Mouse (Mus musculus) limb, embryonic 13.5 days (tissue): ENCODE measurements at regions not wholly inside any gene's neighbourhood (a gene's known extent, or its start where the extent isn't known, plus 50 kb on each side); places are given as distances from the start of the nearest gene placed in this dataset.

ENCODE experiments used
- ATAC-seq: fragments of 200-750 bp; cut with Nextera tagmentation; 2 replicates; pipeline ENCODE4 v1.8.0; 2017; ENCODE audit warnings: low read depth, moderate number of reproducible peaks, moderate TSS enrichment; ENCODE audit not compliant: low FRiP score
- H3K27ac ChIP-seq: fragments of 300-500 bp; sonication (generic); 2 replicates; pipeline ENCODE4 v1.5.1; 2015; ENCODE audit warnings: inconsistent platforms, mild to moderate bottlenecking, moderate library complexity
- H3K27me3 ChIP-seq: fragments of 300-500 bp; sonication (generic); 2 replicates; pipeline ENCODE4 v1.6.1; 2015; ENCODE audit warnings: mild to moderate bottlenecking, inconsistent platforms
- H3K36me3 ChIP-seq: fragments of 300-500 bp; sonication (generic); 2 replicates; pipeline ENCODE4 v1.6.1; 2015; ENCODE audit warnings: inconsistent platforms, mild to moderate bottlenecking, moderate library complexity
- H3K4me1 ChIP-seq: fragments of 300-500 bp; sonication (generic); 2 replicates; pipeline ENCODE4 v1.6.1; 2015; ENCODE audit warnings: inconsistent platforms
- H3K4me2 ChIP-seq: fragments of 300-500 bp; sonication (generic); replicated peaks from 2 replicates; pipeline ENCODE4 v1.6.1; 2015; ENCODE audit warnings: inconsistent platforms, mild to moderate bottlenecking, moderate library complexity
- H3K4me3 ChIP-seq: fragments of 300-500 bp; sonication (generic); 2 replicates; pipeline ENCODE4 v1.5.1; 2015; ENCODE audit warnings: moderate library complexity, mild to moderate bottlenecking, inconsistent platforms
- H3K9ac ChIP-seq: fragments of 300-500 bp; sonication (generic); 2 replicates; pipeline ENCODE4 v1.6.1; 2015; ENCODE audit warnings: mild to moderate bottlenecking, inconsistent platforms
- H3K9me3 ChIP-seq: fragments of 300-500 bp; sonication (generic); 2 replicates; pipeline ENCODE4 v1.6.1; 2016; ENCODE audit warnings: inconsistent platforms
- WGBS: fragments of 180-500 bp; shearing (Covaris S2); methylation state at CpG from one replicate; pipeline ENCODE4 v1.1.7; 2015; 5-methylcytosine and 5-hydroxymethylcytosine counted together

DNA sequence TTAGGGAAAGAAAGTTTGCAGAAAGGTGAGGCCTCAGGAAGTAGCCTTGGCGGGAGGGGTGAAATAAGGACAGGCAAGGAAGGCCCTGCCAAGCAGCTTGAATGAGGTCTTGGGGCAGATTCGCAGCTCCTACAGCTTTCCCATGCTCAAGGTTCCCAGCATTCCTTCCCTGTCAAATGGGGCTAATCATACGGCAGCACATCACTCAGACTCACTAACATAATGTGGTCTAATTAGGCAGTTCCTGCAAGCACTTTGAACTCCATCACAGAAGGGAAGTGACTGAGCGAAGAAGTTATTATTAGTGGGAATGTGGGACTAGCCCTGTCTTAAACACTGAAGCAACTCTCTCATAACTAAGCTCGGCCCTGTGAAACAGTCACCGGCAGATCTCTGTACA lies 87.1 kb upstream of the Gm10260 start:
- H3K4me2 ChIP-seq: no peak overlapping the region
- H3K27me3 ChIP-seq: no peaks in the 10 kb centered on the region
- H3K9ac ChIP-seq: no peak overlapping the region
- no peak overlapping the region for H3K27ac ChIP-seq
- whole genome bisulfite sequencing: 69% methylated on average over 6 of the region's 6 CpGs
- no peaks in the 10 kb centered on the region for H3K36me3 ChIP-seq
- H3K9me3 ChIP-seq: no peaks in the 10 kb centered on the region
- peaks cover 4% of the 10 kb centered on the region; the same call in 1 of the 2 replicates for H3K4me1 ChIP-seq
- no peak for ATAC-seq
- no peak overlapping the region for H3K4me3 ChIP-seq

DNA sequence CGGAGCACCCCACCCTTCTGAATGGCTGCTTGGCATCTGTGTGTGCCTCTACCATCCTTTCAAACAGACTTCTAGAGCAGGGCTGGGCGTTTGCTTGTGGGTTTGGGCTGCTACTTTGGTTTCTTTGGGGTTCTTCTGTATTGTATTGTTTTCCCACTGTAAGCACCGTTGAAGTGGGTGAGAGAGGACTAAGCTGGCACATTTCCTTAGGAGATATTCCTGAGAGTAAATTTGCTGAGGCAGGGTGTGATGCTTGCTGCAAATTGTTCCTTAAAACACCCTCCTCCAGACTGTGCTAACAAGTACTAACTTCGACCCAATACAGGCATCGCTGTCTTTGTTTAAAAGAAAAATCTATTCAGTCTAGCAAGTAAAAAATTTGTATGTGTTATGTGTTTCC lies 84.7 kb upstream of the Gm10260 start:
- H3K4me3 ChIP-seq: no peak overlapping the region

GRCm38 (mm10) chr13:97842801-97843200 lies 82.4 kb upstream of the Gm10260 start:
- no peaks in the 10 kb centered on the region for H3K9me3 ChIP-seq
- WGBS: 57% methylated on average over 5 of the region's 5 CpGs
- H3K4me1 ChIP-seq: peaks cover 18% of the 10 kb centered on the region
- no peak overlapping the region for H3K4me2 ChIP-seq
- H3K27me3 ChIP-seq: 0 out of 2 replicates have a peak, but pooled peaks cover 4% of the 10 kb centered on the region
- H3K4me3 ChIP-seq: no peak overlapping the region
- H3K27ac ChIP-seq: no peak overlapping the region
- no peak overlapping the region for H3K9ac ChIP-seq
- no peak for ATAC-seq
- H3K36me3 ChIP-seq: no peaks in the 10 kb centered on the region

More for the DNA sequence above, 84.7 kb upstream of the Gm10260 start:
- Histone ChIP-seq H3K4me1 (peaks cover 6% of the 10 kb centered on the region; the same call in 1 of the 2 replicates), H3K36me3 (no peaks in the 10 kb centered on the region), H3K9me3 (no peaks in the 10 kb centered on the region), H3K4me2 (no peak overlapping the region), H3K27ac (no peak overlapping the region), H3K9ac (no peak overlapping the region), H3K27me3 (0 out of 2 replicates have a peak, but pooled peaks cover 4% of the 10 kb centered on the region)
- no peak for ATAC-seq
- 84% methylated on average over 5 of the region's 5 CpGs for WGBS

DNA sequence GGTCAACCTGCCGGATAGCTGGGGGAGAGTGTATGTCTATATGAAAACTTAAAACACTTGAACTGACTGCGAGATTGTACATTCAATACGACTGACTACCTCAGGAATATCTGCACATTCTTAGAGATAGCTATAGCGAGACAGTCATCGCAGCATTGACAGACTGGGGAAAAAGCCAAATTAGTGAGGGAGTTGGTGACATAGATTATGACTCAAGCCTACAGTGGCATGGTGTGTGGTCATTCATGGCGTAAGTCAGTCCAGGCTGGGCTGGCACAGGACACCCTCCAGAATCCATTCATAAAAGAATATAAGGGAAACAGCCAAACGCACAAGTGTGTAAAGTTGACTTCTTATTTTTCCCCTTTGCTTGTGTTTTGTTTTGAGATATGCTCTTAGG lies 81.1 kb upstream of the Gm10260 start:
- Histone ChIP-seq H3K4me2 (no peak overlapping the region), H3K4me1 (peaks cover 24% of the 10 kb centered on the region), H3K27ac (no peak overlapping the region), H3K9me3 (no peaks in the 10 kb centered on the region), H3K9ac (no peak overlapping the region), H3K36me3 (no peaks in the 10 kb centered on the region), H3K27me3 (0 out of 2 replicates have a peak, but pooled peaks cover 4% of the 10 kb centered on the region), H3K4me3 (no peak overlapping the region)
- ATAC-seq: no peak
- 91% methylated on average over 7 of the region's 7 CpGs for WGBS

GRCm38 (mm10) chr13:97839617-97840308 lies 79.3 kb upstream of the Gm10260 start:
- 18% methylated on average over 7 of the region's 7 CpGs for WGBS
- Histone ChIP-seq H3K27ac (no peak overlapping the region), H3K4me2 (no peak overlapping the region), H3K4me1 (peaks cover 24% of the 10 kb centered on the region), H3K4me3 (no peak overlapping the region), H3K9ac (no peak overlapping the region), H3K9me3 (no peaks in the 10 kb centered on the region), H3K27me3 (0 out of 2 replicates have a peak, but pooled peaks cover 4% of the 10 kb centered on the region), H3K36me3 (no peaks in the 10 kb centered on the region)
- ATAC-seq: no peak

- no peaks in the 10 kb centered on the region for H3K9me3 ChIP-seq
- H3K4me1 ChIP-seq: peaks cover 20% of the 10 kb centered on the region
- no peak for ATAC-seq
- no peak overlapping the region for H3K4me3 ChIP-seq
- no peaks in the 10 kb centered on the region for H3K36me3 ChIP-seq
- no peak overlapping the region for H3K9ac ChIP-seq
- 40% methylated on average over 7 of the region's 7 CpGs for WGBS
- H3K27me3 ChIP-seq: 0 out of 2 replicates have a peak, but pooled peaks cover 4% of the 10 kb centered on the region
- H3K27ac ChIP-seq: no peak overlapping the region
- H3K4me2 ChIP-seq: 0 out of 2 replicates have a peak overlapping the region, but pooled peaks have one; percentile 1
Observed at GRCm38 (mm10) chr13:97837443-97838000, 77.1 kb upstream of the Gm10260 start.

DNA sequence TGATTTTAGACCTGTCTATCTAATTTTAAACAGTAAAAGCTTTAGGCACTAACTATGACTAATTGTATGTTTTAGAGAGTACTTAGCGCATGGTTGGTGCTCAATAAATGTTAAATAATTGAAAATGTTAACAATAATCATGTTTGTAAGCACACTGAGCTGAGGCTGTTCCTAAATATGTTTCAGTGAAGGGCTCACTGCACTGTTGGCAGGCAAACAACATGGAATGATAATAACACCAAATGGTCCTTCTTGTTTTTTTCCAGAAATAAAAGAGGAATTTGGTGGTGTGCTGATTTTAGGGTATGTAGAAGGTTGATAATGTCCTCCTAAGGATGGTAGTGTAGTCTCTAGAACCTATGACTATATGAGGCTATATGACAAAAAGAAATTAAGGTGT lies 72.0 kb upstream of the Gm10260 start:
- 90% methylated on average over 1 of the region's 1 CpGs for WGBS
- peaks cover 3% of the 10 kb centered on the region for H3K4me1 ChIP-seq
- H3K4me3 ChIP-seq: no peak overlapping the region
- no peaks in the 10 kb centered on the region for H3K36me3 ChIP-seq
- H3K27me3 ChIP-seq: no peaks in the 10 kb centered on the region
- H3K4me2 ChIP-seq: no peak overlapping the region
- H3K27ac ChIP-seq: no peak overlapping the region
- no peak overlapping the region for H3K9ac ChIP-seq
- H3K9me3 ChIP-seq: no peaks in the 10 kb centered on the region
- ATAC-seq: no peak

DNA sequence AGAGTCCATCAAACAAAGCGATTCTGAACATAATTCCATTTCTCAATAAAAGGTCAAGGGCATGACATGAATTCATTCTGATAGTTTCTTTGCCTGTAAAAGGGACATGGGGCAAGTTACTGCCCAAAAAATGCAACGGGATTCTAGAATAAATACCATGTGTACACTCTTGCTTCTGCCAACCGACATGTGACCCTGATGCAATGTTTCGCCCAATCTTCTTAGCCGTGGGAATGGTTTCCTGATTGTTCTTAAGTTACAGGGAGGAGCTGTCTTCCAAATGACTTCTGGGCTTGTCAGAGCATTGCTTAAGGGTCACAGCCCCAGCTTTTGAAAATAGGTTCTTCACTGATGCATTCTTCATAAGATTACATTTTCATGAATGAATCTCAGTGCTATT lies 71.4 kb upstream of the Gm10260 start:
- H3K9ac ChIP-seq: no peak overlapping the region
- WGBS: 76% methylated on average over 5 of the region's 5 CpGs
- no peaks in the 10 kb centered on the region for H3K4me1 ChIP-seq
- no peak overlapping the region for H3K4me3 ChIP-seq
- no peak for ATAC-seq
- no peaks in the 10 kb centered on the region for H3K9me3 ChIP-seq
- no peak overlapping the region for H3K4me2 ChIP-seq
- no peak overlapping the region for H3K27ac ChIP-seq
- no peaks in the 10 kb centered on the region for H3K27me3 ChIP-seq
- H3K36me3 ChIP-seq: no peaks in the 10 kb centered on the region

DNA sequence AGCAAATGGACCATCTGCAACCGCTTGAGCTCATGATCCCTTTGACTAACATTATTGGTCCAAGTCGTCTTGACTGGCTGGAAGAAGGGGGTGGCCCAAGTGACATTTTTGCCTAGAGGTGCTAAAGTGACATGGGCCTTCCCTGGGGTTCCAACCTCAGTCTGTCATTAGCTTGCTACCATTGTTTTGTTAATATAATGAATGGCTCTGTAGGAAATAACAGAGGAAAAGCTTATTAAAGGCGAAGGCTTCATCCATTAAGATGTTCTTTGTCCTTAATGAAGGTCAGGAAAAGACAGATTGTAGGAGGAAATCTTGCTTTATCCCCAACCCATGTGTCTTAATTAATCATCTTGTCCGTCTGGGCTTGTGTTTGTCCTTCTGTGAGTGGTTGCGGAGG lies 69.1 kb upstream of the Gm10260 start:
- WGBS: 56% methylated on average over 5 of the region's 5 CpGs

GRCm38 (mm10) chr13:97825801-97826576 lies 65.6 kb upstream of the Gm10260 start:
- Histone ChIP-seq H3K4me3 (no peak overlapping the region), H3K9ac (no peak overlapping the region), H3K36me3 (no peaks in the 10 kb centered on the region), H3K9me3 (no peaks in the 10 kb centered on the region), H3K27me3 (peaks cover 3% of the 10 kb centered on the region; the same call in 1 of the 2 replicates), H3K27ac (no peak overlapping the region), H3K4me1 (peaks cover 26% of the 10 kb centered on the region), H3K4me2 (peak overlapping the region; percentile 30)
- WGBS: 20% methylated on average over 22 of the region's 22 CpGs
- ATAC-seq: no peak; the same call in 1 of the 2 replicates

More for the DNA sequence above, 69.1 kb upstream of the Gm10260 start:
- no peaks in the 10 kb centered on the region for H3K36me3 ChIP-seq
- no peaks in the 10 kb centered on the region for H3K27me3 ChIP-seq
- H3K9ac ChIP-seq: no peak overlapping the region
- no peaks in the 10 kb centered on the region for H3K9me3 ChIP-seq
- H3K27ac ChIP-seq: no peak overlapping the region
- peaks cover 12% of the 10 kb centered on the region for H3K4me1 ChIP-seq
- no peak overlapping the region for H3K4me2 ChIP-seq
- no peak for ATAC-seq
- H3K4me3 ChIP-seq: no peak overlapping the region

GRCm38 (mm10) chr13:97825361-97825760 lies 64.9 kb upstream of the Gm10260 start:
- Histone ChIP-seq H3K4me1 (peaks cover 26% of the 10 kb centered on the region), H3K27me3 (peaks cover 3% of the 10 kb centered on the region; the same call in 1 of the 2 replicates), H3K4me3 (no peak overlapping the region), H3K9me3 (no peaks in the 10 kb centered on the region), H3K27ac (no peak overlapping the region), H3K36me3 (no peaks in the 10 kb centered on the region), H3K9ac (no peak overlapping the region), H3K4me2 (peak overlapping the region; percentile 30; the same call in 1 of the 2 replicates)
- WGBS: 38% methylated on average over 3 of the region's 3 CpGs
- ATAC-seq: no peak

GRCm38 (mm10) chr13:97824071-97824716 lies 63.8 kb upstream of the Gm10260 start:
- Histone ChIP-seq H3K4me3 (no peak overlapping the region), H3K4me1 (peaks cover 26% of the 10 kb centered on the region), H3K9ac (no peak overlapping the region), H3K9me3 (no peaks in the 10 kb centered on the region), H3K36me3 (no peaks in the 10 kb centered on the region), H3K4me2 (peak overlapping the region; percentile 42), H3K27me3 (peaks cover 3% of the 10 kb centered on the region; the same call in 1 of the 2 replicates), H3K27ac (no peak overlapping the region)
- ATAC-seq: no peak
- WGBS: 46% methylated on average over 20 of the region's 20 CpGs
